Mouse (Mus musculus): Measurements from ENCODE around the gene Aak1. TPM values are rescaled to one million over a fixed set of nuclear protein-coding genes. Genes with fewer than 3 reads are reported as not detected.

Aak1 gene
- polyA plus RNA-seq, 1 experiment = 11.5 TPM

DNA sequence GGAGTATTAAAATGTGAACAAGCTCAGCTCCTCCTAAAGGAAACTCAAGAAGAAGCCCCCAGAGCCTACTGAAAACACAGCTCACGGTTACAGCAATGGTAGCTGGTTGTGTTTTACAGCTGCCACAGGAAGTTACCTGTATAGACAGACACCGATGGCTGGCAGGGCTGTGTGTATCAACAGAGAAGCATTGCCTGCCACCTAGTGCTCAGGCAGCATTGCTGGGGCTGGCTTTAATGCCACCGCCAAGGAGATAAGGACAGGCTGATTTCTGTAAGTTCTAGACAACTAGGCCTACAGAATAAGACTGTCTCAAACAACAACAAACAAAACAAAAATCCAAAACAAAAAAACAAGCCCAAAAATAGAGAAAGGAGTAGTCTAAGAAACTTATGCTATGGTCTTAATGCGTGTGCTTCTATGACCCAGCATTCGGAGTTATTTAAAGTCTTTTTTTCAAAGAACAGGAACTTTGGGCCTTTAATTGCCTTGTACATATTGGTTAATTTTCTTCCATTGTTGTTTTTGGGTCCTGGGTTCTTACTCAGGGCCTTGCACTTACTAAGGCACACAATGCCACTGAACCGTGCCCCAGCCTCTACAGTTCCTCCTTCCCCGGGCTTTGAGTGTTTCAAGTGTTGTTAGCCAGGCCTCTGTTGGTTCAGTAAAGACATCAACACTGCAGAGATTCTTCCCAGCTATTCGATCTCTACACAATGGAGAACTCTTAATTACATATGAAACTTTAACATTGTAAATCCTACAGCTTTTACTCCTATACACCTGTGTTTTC is 136.2 kb downstream of the Aak1 start:
- Histone ChIP-seq H3K79me2 (ENCODE audit: control insufficient read depth, insufficient read depth) (no peaks in the 10 kb centered on the region), H3ac (ENCODE audit: control insufficient read depth, insufficient read length) (no peak overlapping the region), H3K4me2 (ENCODE audit: low read depth) (no peak overlapping the region), H3K36me3 (ENCODE audit: control insufficient read depth, insufficient read depth) (peaks cover 9% of the 10 kb centered on the region), H3K27me3 (ENCODE audit: control insufficient read depth, insufficient read depth, insufficient read length) (no peaks in the 10 kb centered on the region), H3K4me3 (no peak overlapping the region)
- TF ChIP-seq CEBPB (IDR thresholded peaks at IDR 0.05; ENCODE audit: insufficient read depth, poor library complexity, severe bottlenecking) = no peak
- no peak for TF ChIP-seq MAX (IDR thresholded peaks at IDR 0.05; ENCODE audit: low read depth)
- no peak for TF ChIP-seq E2F4 (IDR thresholded peaks at IDR 0.05; ENCODE audit: insufficient read depth)
- no peak for TF ChIP-seq TCF12 (IDR thresholded peaks at IDR 0.05; ENCODE audit: insufficient read depth, poor library complexity, severe bottlenecking)
- no peak for TF ChIP-seq POLR2A (IDR thresholded peaks at IDR 0.05; ENCODE audit: insufficient read length, low read depth)
- no peak for TF ChIP-seq MYOG (IDR thresholded peaks at IDR 0.05; ENCODE audit: control insufficient read depth in 1 of 3, insufficient read depth in 1 of 3, insufficient read length in 2 of 3, low read depth in 2 of 3)

DNA sequence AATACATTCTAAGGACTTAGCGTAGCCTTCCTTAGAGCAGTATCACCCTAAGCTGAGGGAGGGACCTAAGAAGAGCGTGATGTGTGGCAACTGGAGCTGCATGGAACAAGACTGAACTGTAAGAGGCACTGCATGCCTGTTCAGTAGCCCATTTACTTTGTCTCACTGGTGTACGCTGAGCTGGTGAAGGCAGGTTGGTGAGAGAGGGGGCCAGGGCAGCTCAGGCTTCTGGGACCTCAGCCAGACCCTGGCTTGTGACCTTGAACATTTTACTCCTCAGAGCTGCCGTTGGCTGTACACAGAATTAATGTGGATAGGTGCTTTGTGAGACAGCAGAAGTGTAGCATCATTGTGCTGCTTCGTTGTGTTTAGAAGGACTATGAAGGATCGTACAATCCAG is 140.3 kb downstream of the Aak1 start:
- no peak for TF ChIP-seq MAX (IDR thresholded peaks at IDR 0.05; ENCODE audit: low read depth)
- TF ChIP-seq REST (IDR thresholded peaks at IDR 0.05; ENCODE audit: insufficient read depth, insufficient read length) = no peak
- TF ChIP-seq CEBPB (IDR thresholded peaks at IDR 0.05; ENCODE audit: insufficient read depth, poor library complexity, severe bottlenecking) = no peak
- no peak for TF ChIP-seq USF1 (IDR thresholded peaks at IDR 0.05; ENCODE audit: low read depth)
- Histone ChIP-seq H3K27me3 (ENCODE audit: control insufficient read depth, insufficient read depth, insufficient read length) (no peaks in the 10 kb centered on the region), H3K79me2 (ENCODE audit: control insufficient read depth, insufficient read depth) (no peaks in the 10 kb centered on the region), H3ac (ENCODE audit: control insufficient read depth, insufficient read length) (no peak overlapping the region), H3K4me2 (ENCODE audit: low read depth) (no peak overlapping the region), H3K4me3 (no peak overlapping the region), H3K36me3 (ENCODE audit: control insufficient read depth, insufficient read depth) (peaks cover 9% of the 10 kb centered on the region)

DNA sequence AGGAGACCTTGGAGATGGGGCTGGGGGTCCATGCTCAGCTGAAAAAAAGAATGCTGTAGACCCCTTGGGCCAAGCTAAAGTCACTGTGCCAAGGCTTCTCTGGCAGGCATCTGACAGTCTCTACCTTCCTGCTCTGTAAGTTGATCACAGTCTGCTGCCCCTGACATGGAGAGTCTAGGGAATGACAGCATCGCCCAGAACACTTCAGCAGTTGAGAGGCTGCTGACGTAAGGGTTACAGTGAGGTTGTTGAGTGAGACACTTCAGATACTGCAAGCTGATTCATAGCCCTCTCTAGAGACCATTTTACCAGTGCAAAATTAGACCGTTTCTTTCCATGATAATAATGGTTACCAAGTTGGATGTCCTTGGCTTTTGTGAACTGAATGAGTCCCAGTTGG is 141.7 kb downstream of the Aak1 start:
- no peak overlapping the region for H3K4me2 ChIP-seq (ENCODE audit: low read depth)
- TF ChIP-seq POLR2AphosphoS2 (IDR thresholded peaks at IDR 0.05; ENCODE audit: insufficient read length, low read depth) = no peak
- no peak for TF ChIP-seq REST (IDR thresholded peaks at IDR 0.05; ENCODE audit: insufficient read depth, insufficient read length)
- TF ChIP-seq USF1 (IDR thresholded peaks at IDR 0.05; ENCODE audit: low read depth) = no peak
- TF ChIP-seq TCF12 (IDR thresholded peaks at IDR 0.05; ENCODE audit: insufficient read depth, poor library complexity, severe bottlenecking) = no peak
- no peak for TF ChIP-seq TCF3 (IDR thresholded peaks at IDR 0.05; ENCODE audit: insufficient read length, low read depth)
- TF ChIP-seq MYOD1 (IDR thresholded peaks at IDR 0.05; ENCODE audit: control insufficient read depth in 1 of 3, insufficient read length in 2 of 3, low read depth in 2 of 3) = no peak
- no peak for TF ChIP-seq SRF (IDR thresholded peaks at IDR 0.05; ENCODE audit: control insufficient read depth, insufficient read length, low read depth)
- TF ChIP-seq E2F4 (IDR thresholded peaks at IDR 0.05; ENCODE audit: insufficient read depth) = no peak
- no peak for TF ChIP-seq POLR2A (IDR thresholded peaks at IDR 0.05; ENCODE audit: insufficient read length, low read depth)
- no peak overlapping the region for H3K4me3 ChIP-seq
- no peak overlapping the region for H3ac ChIP-seq (ENCODE audit: control insufficient read depth, insufficient read length)
- H3K27me3 ChIP-seq (ENCODE audit: control insufficient read depth, insufficient read depth, insufficient read length) = no peaks in the 10 kb centered on the region
- H3K36me3 ChIP-seq (ENCODE audit: control insufficient read depth, insufficient read depth) = peaks cover 8% of the 10 kb centered on the region
- no peaks in the 10 kb centered on the region for H3K79me2 ChIP-seq (ENCODE audit: control insufficient read depth, insufficient read depth)

DNA sequence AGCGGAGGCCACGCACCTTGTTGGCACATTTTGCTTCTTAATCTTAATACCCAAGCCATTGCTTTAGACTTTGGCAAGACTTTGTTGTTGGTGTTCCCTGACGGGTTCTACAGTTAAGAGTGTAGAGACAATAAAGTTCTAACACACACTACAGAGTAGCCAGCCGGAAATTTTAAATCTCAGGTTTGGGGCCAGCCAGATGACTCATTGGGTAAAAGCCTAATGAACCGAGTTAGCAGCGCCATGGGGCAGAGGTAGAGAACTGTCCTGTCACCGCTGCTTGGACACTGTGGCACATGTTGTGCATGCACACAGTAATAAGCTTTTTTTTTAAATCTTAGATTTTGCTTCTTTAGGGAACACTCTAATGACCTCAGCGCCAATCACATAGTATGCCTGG is 143.0 kb downstream of the Aak1 start:
- Histone ChIP-seq H3K36me3 (ENCODE audit: control insufficient read depth, insufficient read depth) (peaks cover 10% of the 10 kb centered on the region), H3K4me3 (no peak overlapping the region), H3K79me2 (ENCODE audit: control insufficient read depth, insufficient read depth) (no peaks in the 10 kb centered on the region), H3K4me2 (ENCODE audit: low read depth) (no peak overlapping the region), H3ac (ENCODE audit: control insufficient read depth, insufficient read length) (no peak overlapping the region), H3K27me3 (ENCODE audit: control insufficient read depth, insufficient read depth, insufficient read length) (no peaks in the 10 kb centered on the region)
- TF ChIP-seq POLR2AphosphoS2 (IDR thresholded peaks at IDR 0.05; ENCODE audit: insufficient read length, low read depth) = no peak
- no peak for TF ChIP-seq MYOD1 (IDR thresholded peaks at IDR 0.05; ENCODE audit: control insufficient read depth in 1 of 3, insufficient read length in 2 of 3, low read depth in 2 of 3)
- no peak for TF ChIP-seq TCF12 (IDR thresholded peaks at IDR 0.05; ENCODE audit: insufficient read depth, poor library complexity, severe bottlenecking)
- TF ChIP-seq MYOG (IDR thresholded peaks at IDR 0.05; ENCODE audit: control insufficient read depth in 1 of 3, insufficient read depth in 1 of 3, insufficient read length in 2 of 3, low read depth in 2 of 3) = no peak
- no peak for TF ChIP-seq CEBPB (IDR thresholded peaks at IDR 0.05; ENCODE audit: insufficient read depth, poor library complexity, severe bottlenecking)
- no peak for TF ChIP-seq POLR2A (IDR thresholded peaks at IDR 0.05; ENCODE audit: insufficient read length, low read depth)
- no peak for TF ChIP-seq REST (IDR thresholded peaks at IDR 0.05; ENCODE audit: insufficient read depth, insufficient read length)
- TF ChIP-seq USF1 (IDR thresholded peaks at IDR 0.05; ENCODE audit: low read depth) = no peak
- TF ChIP-seq TCF3 (IDR thresholded peaks at IDR 0.05; ENCODE audit: insufficient read length, low read depth) = no peak
- TF ChIP-seq E2F4 (IDR thresholded peaks at IDR 0.05; ENCODE audit: insufficient read depth) = no peak
- no peak for TF ChIP-seq SRF (IDR thresholded peaks at IDR 0.05; ENCODE audit: control insufficient read depth, insufficient read length, low read depth)
- no peak for TF ChIP-seq MAX (IDR thresholded peaks at IDR 0.05; ENCODE audit: low read depth)

DNA sequence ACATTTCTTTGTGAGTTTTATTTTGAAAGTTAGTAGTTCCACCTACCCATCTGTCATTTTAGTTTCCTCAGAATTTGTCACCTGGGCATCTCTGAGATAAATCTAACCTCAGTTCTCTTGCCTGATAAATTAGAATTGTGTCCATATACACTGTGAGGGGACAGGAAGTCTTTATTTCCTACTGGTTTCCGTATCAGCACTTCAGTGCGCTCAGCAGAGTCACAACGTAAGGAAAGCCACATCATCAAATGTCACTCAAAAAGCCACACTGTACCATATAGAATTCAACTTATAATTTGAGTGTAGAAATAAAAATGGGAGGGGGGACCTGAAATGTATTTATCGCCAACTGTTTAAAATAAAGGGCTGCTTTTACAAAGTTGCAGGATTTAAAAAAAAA is 144.9 kb downstream of the Aak1 start:
- Histone ChIP-seq H3K27me3 (ENCODE audit: control insufficient read depth, insufficient read depth, insufficient read length) (no peaks in the 10 kb centered on the region), H3K4me3 (no peak overlapping the region), H3K79me2 (ENCODE audit: control insufficient read depth, insufficient read depth) (no peaks in the 10 kb centered on the region), H3ac (ENCODE audit: control insufficient read depth, insufficient read length) (no peak overlapping the region), H3K36me3 (ENCODE audit: control insufficient read depth, insufficient read depth) (peaks cover 16% of the 10 kb centered on the region), H3K4me2 (ENCODE audit: low read depth) (no peak overlapping the region)
- no peak for TF ChIP-seq POLR2AphosphoS2 (IDR thresholded peaks at IDR 0.05; ENCODE audit: insufficient read length, low read depth)
- no peak for TF ChIP-seq REST (IDR thresholded peaks at IDR 0.05; ENCODE audit: insufficient read depth, insufficient read length)
- TF ChIP-seq USF1 (IDR thresholded peaks at IDR 0.05; ENCODE audit: low read depth) = no peak
